Mouse (Mus musculus) Patski (cell line): ENCODE results near the gene Wdr27. TPM values are rescaled to one million over a fixed set of nuclear protein-coding genes. Genes with fewer than 3 reads are reported as not detected.

ENCODE experiments used
- ATAC-seq: fragments of 100-300 bp; one replicate; pipeline ENCODE4 v1.8.0; 2021
- CTCF ChIA-PET: fragments of 350-600 bp; sonication (Branson Sonifier 250); formaldehyde crosslinking; loops from one replicate; lab custom pipeline; 2022; ENCODE audit warnings: inconsistent platforms; lab: Charles Lee
- POLR2A ChIA-PET: fragments of 350-600 bp; sonication (Branson Sonifier 250); formaldehyde crosslinking; loops from one replicate; lab custom pipeline; 2022; ENCODE audit warnings: antibody characterized with exemption, inconsistent platforms; lab: Charles Lee
- DNase-seq: peaks from one replicate; pipeline ENCODE4 v3.0.0-alpha.2; 2011; ENCODE audit warnings: low read depth, low spot score
- H3K27me3 ChIP-seq: fragments of 371-371 bp; one replicate; pipeline ENCODE4 v1.5.1; 2021
- CTCF ChIP-seq: fragments of 100-300 bp; IDR thresholded peaks from one replicate; pipeline ENCODE4 v1.5.1; 2021
- in situ Hi-C: fragments of 300-500 bp; cut with MboI; formaldehyde crosslinking; loops from 3 replicates; pipeline ENCODE4 v1.11.1; 2018; ENCODE audit warnings: low pct_unique_long_range_greater_than_20kb, mixed read lengths
- polyA plus RNA-seq: library from polyadenylated mRNA; unstranded; gene quantifications from one replicate; pipeline ENCODE4 v1.2.3, GENCODE M21; 2021

Wdr27 gene
- polyA plus RNA-seq, 1 experiment from 2014 or later = 5.7 TPM

DNA sequence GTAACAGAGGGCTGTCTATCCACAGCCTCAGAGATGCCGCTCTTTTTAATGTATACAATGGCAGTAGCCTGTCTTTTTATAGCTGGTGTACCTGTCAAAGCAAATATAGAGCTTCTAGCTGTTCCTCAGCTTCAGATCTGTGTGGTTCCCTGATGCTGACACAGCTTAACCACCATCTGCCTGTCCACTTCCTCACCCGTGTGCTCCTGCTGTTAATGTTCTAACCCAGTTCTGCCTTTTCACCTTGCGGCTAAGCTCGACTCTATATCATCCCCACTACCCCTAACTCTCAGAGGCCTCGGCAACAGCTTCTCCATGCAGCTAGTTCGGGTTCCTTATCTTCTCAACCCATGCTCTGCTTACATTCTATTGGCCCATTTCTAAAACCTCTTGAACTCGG lies 12.3 kb downstream of the Wdr27 start:
- DNase-seq (no peak), ATAC-seq (no peak)
- H3K27me3 ChIP-seq = peaks cover 3% of the 10 kb centered on the region
- ChIA-PET CTCF (no interaction called here), POLR2A (no interaction called here)
- no peak for TF ChIP-seq CTCF
- in situ Hi-C loops = no loop called here

DNA sequence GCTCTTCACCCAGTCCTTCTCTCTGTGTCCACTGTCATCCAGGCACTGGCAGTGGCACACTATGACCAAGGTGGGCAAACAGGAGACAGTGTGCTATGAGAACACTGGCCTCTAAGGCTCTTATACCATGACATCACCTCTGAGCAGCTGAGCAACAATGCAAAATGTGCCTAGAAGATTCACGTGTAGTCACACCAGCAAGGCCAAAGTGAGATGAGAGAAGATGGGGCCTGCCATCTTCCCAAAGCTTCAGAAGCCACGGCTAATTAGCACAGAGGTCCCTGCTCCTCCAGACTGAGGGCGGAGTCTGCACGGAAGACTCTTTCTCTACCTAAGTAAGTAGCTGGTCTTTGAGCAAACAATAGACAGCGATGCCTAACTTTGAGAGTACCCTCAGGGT lies 14.3 kb downstream of the Wdr27 start:
- in situ Hi-C loops = no loop called here
- peaks cover 7% of the 10 kb centered on the region for H3K27me3 ChIP-seq
- TF ChIP-seq CTCF = no peak
- DNase-seq (no peak), ATAC-seq (no peak)
- ChIA-PET CTCF (interaction anchor here (0.7 kb wide), 1 partner anchor 10 kb away, joined by 3 read pairs; no protein-coding TSS in a partner anchor), POLR2A (no interaction called here)

DNA sequence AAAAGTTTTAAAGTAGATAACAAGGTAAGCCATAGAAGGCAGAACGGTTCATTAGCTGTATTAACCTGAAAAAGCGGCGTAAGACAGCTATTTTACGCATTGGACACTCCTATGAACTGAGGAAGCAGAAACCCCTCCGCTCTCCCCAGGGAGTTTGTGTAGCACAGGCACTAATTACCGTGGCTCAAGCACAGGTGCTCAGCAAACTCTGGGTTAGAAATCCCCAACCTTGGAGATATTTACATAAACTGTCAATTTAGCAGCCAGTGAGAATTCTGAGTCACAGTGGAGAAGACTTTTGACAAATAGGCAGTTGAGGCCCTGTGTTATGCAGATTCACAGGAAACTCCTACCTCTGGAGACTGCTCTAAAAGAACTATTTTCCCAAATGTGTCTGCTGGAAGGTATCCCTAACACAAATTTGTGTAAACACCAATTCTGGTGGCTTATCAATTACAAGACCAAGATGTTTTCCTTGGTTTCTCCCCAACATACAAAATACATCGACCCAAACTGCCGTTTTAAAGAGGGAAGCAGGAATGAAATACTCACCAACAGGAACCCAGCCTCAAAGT lies 15.2 kb downstream of the Wdr27 start:
- peaks cover 8% of the 10 kb centered on the region for H3K27me3 ChIP-seq
- no peak for ATAC-seq
- TF ChIP-seq CTCF = no peak
- POLR2A ChIA-PET = no interaction called here
- CTCF ChIA-PET = no interaction called here
- DNase-seq = no peak
- in situ Hi-C loops = no loop called here

DNA sequence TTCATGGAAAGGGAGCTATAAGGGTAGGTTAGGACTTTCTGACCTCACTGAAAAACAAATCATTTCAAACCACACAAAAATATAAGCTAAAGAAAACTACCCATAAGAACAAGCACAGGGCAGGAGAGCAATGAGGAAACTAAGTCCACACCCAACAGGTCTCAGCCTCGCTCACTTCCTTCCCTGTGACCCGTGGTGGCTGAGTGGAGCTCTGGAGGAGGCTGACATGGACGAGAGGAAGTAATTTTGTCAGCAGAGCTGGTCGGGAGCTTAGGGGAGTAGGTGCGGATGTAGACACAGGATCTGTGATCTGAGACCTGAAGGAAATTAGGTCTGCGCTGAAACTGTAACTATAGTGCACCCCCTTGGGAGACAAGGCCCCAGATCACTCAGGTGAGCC lies 21.4 kb downstream of the Wdr27 start:
- CTCF ChIA-PET = no interaction called here
- peaks cover 37% of the 10 kb centered on the region for H3K27me3 ChIP-seq
- no peak for DNase-seq
- ATAC-seq = no peak
- POLR2A ChIA-PET = no interaction called here
- TF ChIP-seq CTCF = no peak
- in situ Hi-C loops = no loop called here

DNA sequence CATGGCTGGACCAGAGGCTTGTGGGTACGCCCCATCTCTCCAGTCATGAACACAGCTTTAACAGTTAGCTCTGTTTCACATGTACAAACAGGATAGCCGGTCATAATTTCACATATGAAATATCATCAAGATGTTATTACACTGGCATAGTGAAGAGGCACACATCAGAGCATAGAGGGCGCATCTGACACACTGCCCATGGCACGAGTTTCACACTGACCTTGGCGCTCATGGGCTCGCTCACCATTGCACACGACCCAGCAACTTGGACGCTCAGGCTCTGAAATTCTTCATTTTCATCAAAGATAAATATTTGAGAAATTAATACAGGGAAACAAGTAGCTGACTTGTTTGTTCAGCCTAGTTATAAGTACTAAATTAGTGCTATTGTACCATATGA lies 25.1 kb downstream of the Wdr27 start:
- no peak for ATAC-seq
- ChIA-PET CTCF (interaction anchor here (1.2 kb wide), 1 partner anchor 629 kb away, joined by 3 read pairs; no protein-coding TSS in a partner anchor), POLR2A (no interaction called here)
- DNase-seq = no peak
- no peak for TF ChIP-seq CTCF
- in situ Hi-C loops = no loop called here
- peaks cover 35% of the 10 kb centered on the region for H3K27me3 ChIP-seq

DNA sequence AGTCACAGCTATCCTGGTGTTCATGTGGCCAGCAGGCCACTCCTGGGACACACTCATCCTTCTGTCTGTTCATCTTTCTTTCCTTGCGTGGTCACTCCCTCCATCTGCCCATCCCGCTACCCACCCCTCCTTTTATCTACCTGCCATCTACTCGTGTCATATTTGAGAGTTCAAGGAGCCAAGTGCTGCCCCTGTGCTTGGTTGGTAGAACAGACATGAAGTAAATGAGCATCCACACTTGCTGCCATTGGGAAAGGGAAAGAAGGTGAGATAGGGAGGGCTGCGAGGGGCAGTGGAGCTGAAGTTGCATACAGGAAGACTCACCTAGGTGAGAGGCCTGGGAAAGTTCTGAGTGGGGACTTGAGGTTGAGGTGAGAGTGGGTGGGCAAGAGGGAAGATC lies 28.6 kb downstream of the Wdr27 start:
- H3K27me3 ChIP-seq = peaks cover 18% of the 10 kb centered on the region
- in situ Hi-C loops = loop anchor here (5.0 kb wide), 1 partner anchor 632 kb away; no protein-coding TSS in a partner anchor
- DNase-seq (no peak), ATAC-seq (no peak)
- CTCF ChIA-PET = interaction anchor here (1.4 kb wide), 1 partner anchor 27 kb away, joined by 3 read pairs; no protein-coding TSS in a partner anchor
- POLR2A ChIA-PET = no interaction called here
- TF ChIP-seq CTCF = no peak

DNA sequence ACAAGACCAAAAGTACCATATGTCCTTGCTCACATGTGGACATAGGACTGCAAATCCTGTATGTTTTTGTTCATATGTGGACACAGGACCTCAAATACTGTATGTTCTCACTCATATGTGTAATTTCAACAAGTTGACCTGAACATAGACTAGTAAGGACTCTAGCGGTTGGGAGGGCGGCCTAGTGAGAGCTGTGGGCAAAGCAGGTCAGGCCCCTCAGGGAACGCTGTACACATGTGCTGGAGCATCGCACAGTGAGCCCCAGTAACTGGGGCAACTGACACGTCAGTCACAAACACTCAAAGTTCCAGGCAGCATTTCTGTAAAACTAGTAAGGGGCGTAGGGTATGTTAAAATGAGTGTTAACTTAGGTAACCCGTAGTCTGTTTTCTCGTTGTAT lies 30.0 kb downstream of the Wdr27 start:
- CTCF ChIA-PET = interaction anchor here (1.3 kb wide), 1 partner anchor 10 kb away, joined by 4 read pairs; no protein-coding TSS in a partner anchor
- in situ Hi-C loops = loop anchor here (5.0 kb wide), 1 partner anchor 631 kb away; no protein-coding TSS in a partner anchor
- POLR2A ChIA-PET = no interaction called here
- ATAC-seq (no peak), DNase-seq (no peak)
- no peak for TF ChIP-seq CTCF
- peaks cover 11% of the 10 kb centered on the region for H3K27me3 ChIP-seq

DNA sequence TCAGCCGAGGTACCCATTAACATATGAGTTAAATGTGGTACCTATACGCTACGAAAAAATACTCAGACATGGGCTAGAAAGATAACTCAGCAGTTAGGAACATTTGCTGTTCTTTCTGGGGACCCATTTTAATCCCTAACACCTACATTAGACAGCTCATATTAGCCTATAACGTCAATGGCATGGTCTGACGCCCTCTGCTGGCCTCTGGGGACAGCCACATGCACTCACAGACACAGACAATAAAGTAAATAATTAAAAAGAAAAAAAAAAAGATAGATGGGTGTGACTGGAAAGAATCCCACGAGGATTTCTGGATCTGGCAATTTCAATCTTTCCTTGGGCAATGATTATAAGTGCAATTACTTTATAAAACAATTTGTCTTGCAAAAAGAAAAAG lies 30.5 kb downstream of the Wdr27 start:
- TF ChIP-seq CTCF = peak; percentile 70
- ChIA-PET CTCF (interaction anchor here (1.3 kb wide), 1 partner anchor 9 kb away, joined by 4 read pairs; no protein-coding TSS in a partner anchor), POLR2A (no interaction called here)
- peaks cover 9% of the 10 kb centered on the region for H3K27me3 ChIP-seq
- ATAC-seq = no peak
- DNase-seq = no peak
- in situ Hi-C loops = loop anchor here (5.0 kb wide), 1 partner anchor 630 kb away; no protein-coding TSS in a partner anchor

DNA sequence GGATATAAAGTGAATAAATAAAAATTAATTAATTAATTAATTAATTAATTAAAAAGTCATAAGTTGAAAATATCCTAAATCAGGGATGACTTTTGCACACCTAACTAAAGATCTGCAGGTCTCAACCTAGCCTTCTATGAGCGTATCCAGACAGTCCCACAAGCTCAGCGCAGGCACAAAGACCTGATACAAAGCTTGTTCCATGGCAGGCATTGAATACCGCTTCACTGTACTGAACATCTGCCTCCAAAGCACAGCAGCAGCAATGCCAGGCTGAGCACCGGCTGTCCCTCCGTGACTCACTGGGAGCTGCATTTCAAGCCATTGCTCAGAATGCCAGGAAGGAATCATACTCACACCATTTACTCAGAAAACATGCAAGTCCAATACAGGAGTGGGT lies 32.2 kb downstream of the Wdr27 start:
- ChIA-PET CTCF (no interaction called here), POLR2A (no interaction called here)
- no peak for DNase-seq
- in situ Hi-C loops = loop anchor here (5.0 kb wide), 1 partner anchor 628 kb away; no protein-coding TSS in a partner anchor
- H3K27me3 ChIP-seq = peaks cover 3% of the 10 kb centered on the region
- no peak for ATAC-seq
- no peak for TF ChIP-seq CTCF

DNA sequence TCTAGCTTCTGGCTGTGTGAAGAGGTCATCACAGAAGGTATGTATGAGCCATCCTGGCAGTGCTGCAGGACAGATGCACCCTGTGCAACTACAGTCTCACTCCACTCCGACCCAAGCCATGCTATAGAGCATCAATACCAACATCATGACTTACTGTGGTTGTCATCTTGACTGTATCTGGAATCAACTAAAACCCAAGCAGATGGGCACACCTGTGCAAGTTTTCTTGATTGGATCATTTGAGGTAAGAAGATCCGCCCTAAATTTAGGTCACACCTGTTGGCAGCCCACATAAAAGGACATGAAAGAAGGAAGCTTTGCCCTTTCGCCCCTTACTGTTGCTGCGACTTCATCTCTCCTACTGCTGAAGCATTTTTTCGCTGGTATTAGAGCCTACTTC lies 33.6 kb downstream of the Wdr27 start:
- ATAC-seq (no peak), DNase-seq (no peak)
- ChIA-PET CTCF (interaction anchor here (0.9 kb wide), 1 partner anchor 363 kb away, joined by 3 read pairs; no protein-coding TSS in a partner anchor), POLR2A (no interaction called here)
- no peak for TF ChIP-seq CTCF
- in situ Hi-C loops = no loop called here
- H3K27me3 ChIP-seq = peaks cover 3% of the 10 kb centered on the region

DNA sequence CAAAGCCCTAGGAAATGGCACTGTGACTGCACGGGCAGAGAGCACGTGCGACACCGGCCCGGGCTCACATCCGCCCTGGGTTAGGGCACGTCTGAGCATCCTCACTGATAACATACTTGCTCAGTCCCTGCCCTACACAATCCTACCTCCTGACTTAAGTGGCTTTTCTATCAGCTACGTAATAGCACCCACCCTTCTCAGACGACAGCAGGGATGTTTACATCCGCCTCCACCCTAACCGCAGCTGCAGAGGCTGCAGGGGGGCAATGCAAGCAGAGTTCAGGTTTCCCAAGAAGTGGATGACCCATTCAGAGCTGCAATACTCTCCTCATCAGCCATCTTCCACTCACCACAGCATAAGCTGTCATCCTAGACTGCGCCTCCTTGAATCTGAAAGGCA lies 35.8 kb downstream of the Wdr27 start:
- POLR2A ChIA-PET = no interaction called here
- DNase-seq = no peak
- no peak for TF ChIP-seq CTCF
- no peak for ATAC-seq
- no peaks in the 10 kb centered on the region for H3K27me3 ChIP-seq
- in situ Hi-C loops = no loop called here
- CTCF ChIA-PET = interaction anchor here (1.3 to 1.5 kb wide), 3 partner anchors 361 to 385 kb away, joined by 4 to 6 read pairs (median 5); no protein-coding TSS in a partner anchor
